Mouse (Mus musculus) testis, adult 2 months (tissue): ENCODE measurements around the gene Rprd2. TPM values are rescaled to one million over a fixed set of nuclear protein-coding genes. Genes with fewer than 3 reads are reported as not detected.

ENCODE experiments used
- H3K27ac ChIP-seq: fragments of 200-500 bp; 2 replicates; pipeline ENCODE4 v1.5.1; 2012; ENCODE audit warnings: low read depth, low read length; ENCODE audit not compliant: control insufficient read depth, insufficient read depth
- H3K27me3 ChIP-seq: fragments of 200-500 bp; 2 replicates; pipeline ENCODE4 v1.6.1; 2012; ENCODE audit warnings: mild to moderate bottlenecking, low read length, moderate library complexity; ENCODE audit not compliant: control insufficient read depth, insufficient read depth
- H3K36me3 ChIP-seq: fragments of 200-500 bp; 2 replicates; pipeline ENCODE4 v1.6.1; 2012; ENCODE audit warnings: mild to moderate bottlenecking, low read length; ENCODE audit not compliant: control insufficient read depth, insufficient read depth
- H3K4me1 ChIP-seq: fragments of 200-500 bp; 2 replicates; pipeline ENCODE4 v1.6.1; 2012; ENCODE audit warnings: low read length; ENCODE audit not compliant: control insufficient read depth, insufficient read depth
- H3K4me3 ChIP-seq: fragments of 200-500 bp; 2 replicates; pipeline ENCODE4 v1.5.1; 2012; ENCODE audit warnings: low read depth, mild to moderate bottlenecking, low read length, moderate library complexity, mixed read lengths; ENCODE audit not compliant: control insufficient read depth
- CTCF ChIP-seq: fragments of 200-500 bp; IDR thresholded peaks from 2 replicates; pipeline ENCODE4 v1.5.1; 2012; ENCODE audit warnings: low read depth, mild to moderate bottlenecking, inconsistent platforms, low read length, moderate library complexity; ENCODE audit not compliant: control insufficient read depth, insufficient read depth, insufficient replicate concordance
- POLR2A ChIP-seq: fragments of 200-500 bp; IDR thresholded peaks from 2 replicates; pipeline ENCODE4 v1.6.1; 2012; ENCODE audit warnings: low read depth, mild to moderate bottlenecking, inconsistent platforms, low read length, moderate library complexity; ENCODE audit not compliant: control insufficient read depth
- polyA plus RNA-seq: library from polyadenylated mRNA; depleted of rRNA; stranded (reverse); fragments of >200 nt; gene quantifications from 2 replicates; pipeline ENCODE4 v1.2.3, GENCODE M21; 2012; rRNA removed

Gene Rprd2
- polyA plus RNA-seq = 18.4 and 18.6 TPM in 2 replicates

DNA sequence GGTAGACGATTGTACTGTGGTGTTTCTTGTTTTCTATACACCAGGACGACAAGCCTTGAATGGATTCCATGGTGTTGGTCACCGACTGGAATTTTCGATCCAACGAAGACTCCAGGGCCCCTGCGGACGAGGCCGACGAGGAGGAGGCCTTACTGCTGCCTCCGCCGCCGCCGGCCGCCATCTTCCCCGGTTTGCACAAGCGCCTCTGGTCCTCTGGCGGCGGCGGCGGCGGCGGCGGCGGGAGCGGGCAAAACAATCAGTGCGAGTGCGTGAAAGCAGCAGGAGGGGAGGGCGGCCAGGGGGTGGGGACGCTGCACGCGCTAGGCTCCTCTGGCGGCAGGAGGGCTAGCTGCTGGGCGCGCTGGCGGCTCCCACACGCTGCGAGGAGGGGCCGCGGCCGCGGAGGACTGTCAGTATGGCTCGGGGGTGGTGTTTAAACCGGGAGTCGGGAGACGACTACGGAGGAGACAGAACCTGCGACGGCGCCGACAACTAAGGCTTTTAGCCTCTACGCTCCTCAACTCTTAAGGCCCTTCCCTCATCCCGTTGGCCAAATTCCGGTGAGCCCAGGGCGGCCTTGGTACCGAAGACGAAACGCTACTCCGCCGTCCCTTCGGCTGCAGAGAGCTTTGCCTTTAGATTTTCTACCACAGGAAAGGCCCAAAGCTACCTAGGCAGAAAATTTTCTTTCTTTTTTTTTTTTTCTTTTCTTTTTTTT is at the start of gene Rprd2:
Gene Rprd2 (minus strand): TSS at position 293 of the 718 bp plus-strand sequence.
- TF ChIP-seq POLR2A (peak; percentile 52; the same call in 1 of the 2 replicates), CTCF (no peak)
- H3K4me3 ChIP-seq = peak within 1 kb of the TSS; percentile 97
- H3K27me3 ChIP-seq = no peaks in the 10 kb centered on the region

DNA sequence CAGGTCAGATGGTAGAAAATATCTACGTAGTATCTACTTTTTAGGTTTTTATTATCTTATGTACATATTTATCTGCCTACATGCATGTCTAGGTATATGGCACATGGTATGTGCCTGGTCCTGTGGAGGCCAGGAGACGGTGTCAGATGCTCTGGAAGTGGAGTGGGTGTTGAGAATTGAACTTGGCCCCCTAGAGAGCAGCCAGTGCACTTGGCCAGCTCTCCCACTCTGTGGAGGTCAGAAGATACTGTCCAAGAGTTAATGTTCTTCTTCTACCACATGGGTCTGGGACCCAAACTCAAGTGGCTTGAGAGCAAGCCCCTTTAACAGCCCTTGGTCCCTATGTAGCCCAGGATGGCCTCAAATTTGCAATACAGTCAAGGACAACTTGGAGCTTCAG is 48.7 kb upstream of the Rprd2 start:
- Histone ChIP-seq H3K4me1 (peaks cover 10% of the 10 kb centered on the region), H3K27ac (no peak overlapping the region), H3K4me3 (no peak overlapping the region), H3K36me3 (no peaks in the 10 kb centered on the region), H3K27me3 (no peaks in the 10 kb centered on the region)
- TF ChIP-seq POLR2A = no peak
- no peak for TF ChIP-seq CTCF

More for the DNA sequence above, at the start of gene Rprd2:
- no peaks in the 10 kb centered on the region; the same call in 1 of the 2 replicates for H3K4me1 ChIP-seq
- H3K27ac ChIP-seq = peak within 1 kb of the TSS; percentile 100
- H3K36me3 ChIP-seq = no peaks in the 10 kb centered on the region

DNA sequence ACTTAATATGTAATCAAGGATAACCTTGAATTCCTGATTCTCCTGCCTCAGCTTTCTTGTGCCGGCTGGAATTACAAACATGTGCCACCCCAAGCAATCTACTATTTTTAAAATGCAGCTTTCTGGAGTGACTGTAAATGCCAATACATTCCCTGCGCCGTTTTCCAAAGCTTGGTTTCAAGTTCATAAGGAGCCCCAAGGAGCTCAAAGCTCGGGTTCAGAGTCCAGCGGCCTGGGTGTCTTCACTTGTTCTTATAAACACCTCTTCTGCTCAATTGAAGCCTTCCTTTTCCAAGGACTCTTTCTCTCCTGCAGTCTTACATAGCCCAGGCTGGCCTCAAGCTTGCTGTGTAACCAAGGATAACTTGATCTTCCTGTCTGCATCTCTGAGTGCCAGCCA is 47.4 kb upstream of the Rprd2 start:
- TF ChIP-seq CTCF (no peak), POLR2A (no peak)
- Histone ChIP-seq H3K36me3 (no peaks in the 10 kb centered on the region), H3K4me3 (no peak overlapping the region)

DNA sequence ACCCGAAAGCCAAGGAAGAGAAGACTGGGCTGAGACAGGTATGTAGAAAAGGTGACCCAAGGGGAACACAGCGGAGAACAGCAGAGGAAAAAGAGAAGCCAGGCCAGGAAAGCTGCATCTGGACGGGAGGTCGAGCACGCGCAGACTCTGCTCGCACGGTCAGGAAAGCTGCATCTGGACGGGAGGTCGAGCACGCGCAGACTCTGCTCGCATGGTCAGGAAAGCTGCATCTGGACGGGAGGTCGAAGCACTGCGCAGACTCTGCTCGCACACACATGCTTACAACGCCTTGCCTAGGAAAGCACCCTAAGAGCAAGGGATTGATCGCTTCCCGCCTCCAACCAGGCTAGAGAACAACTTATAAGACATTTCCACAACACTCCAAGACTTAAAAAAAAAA is 46.9 kb upstream of the Rprd2 start:
- Histone ChIP-seq H3K27ac (no peak overlapping the region), H3K4me3 (no peak overlapping the region), H3K36me3 (no peaks in the 10 kb centered on the region), H3K27me3 (no peaks in the 10 kb centered on the region), H3K4me1 (peaks cover 5% of the 10 kb centered on the region; the same call in 1 of the 2 replicates)
- no peak for TF ChIP-seq POLR2A

More for the DNA sequence above, 47.4 kb upstream of the Rprd2 start:
- no peak overlapping the region for H3K27ac ChIP-seq
- peaks cover 7% of the 10 kb centered on the region; the same call in 1 of the 2 replicates for H3K4me1 ChIP-seq
- no peaks in the 10 kb centered on the region for H3K27me3 ChIP-seq

DNA sequence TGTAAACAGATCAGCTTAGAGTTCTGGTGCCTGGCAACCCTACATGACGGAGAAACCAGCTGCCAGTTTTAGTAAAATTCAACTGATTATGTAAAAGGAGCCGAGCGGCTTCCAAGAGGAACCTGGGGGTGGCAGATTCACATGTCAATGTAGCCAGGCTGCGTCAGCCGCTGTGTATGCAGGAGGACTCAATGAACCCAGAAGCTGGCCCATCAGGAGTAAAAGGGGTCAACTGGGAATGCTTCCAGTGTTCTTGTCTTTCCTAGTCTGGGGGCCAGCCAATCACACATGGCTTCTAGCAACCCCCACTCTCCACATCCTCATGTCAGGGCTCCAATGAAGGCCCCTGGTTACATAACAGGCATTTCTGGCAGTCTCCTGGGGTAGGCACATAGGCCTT is 46.4 kb upstream of the Rprd2 start:
- no peak overlapping the region for H3K27ac ChIP-seq
- no peak overlapping the region for H3K4me3 ChIP-seq
- H3K36me3 ChIP-seq = no peaks in the 10 kb centered on the region
- H3K27me3 ChIP-seq = no peaks in the 10 kb centered on the region
- TF ChIP-seq CTCF (no peak), POLR2A (no peak)
- peaks cover 5% of the 10 kb centered on the region; the same call in 1 of the 2 replicates for H3K4me1 ChIP-seq

DNA sequence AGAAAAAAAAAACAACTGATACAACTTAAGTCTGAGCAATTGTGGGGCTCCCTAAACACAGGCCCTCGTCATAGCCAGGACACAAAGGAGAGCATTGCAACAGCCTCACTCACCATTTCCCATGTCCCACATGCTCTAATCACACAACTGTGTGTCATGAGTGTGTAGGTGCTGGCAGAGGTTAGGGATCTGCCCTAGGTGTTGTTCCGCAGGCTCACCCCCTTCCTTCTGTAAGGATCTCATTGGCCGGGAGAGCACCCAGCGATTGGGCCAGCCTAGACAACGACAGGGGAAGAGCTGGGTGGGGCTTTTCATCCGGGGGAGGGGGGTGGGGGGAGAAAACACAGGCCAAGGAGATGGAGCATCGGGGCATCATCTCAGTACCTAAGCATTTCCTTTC is 44.9 kb upstream of the Rprd2 start:
- no peak for TF ChIP-seq CTCF
- no peak for TF ChIP-seq POLR2A
- peaks cover 5% of the 10 kb centered on the region; the same call in 1 of the 2 replicates for H3K4me1 ChIP-seq
- H3K4me3 ChIP-seq = no peak overlapping the region
- H3K27me3 ChIP-seq = no peaks in the 10 kb centered on the region
- no peaks in the 10 kb centered on the region for H3K36me3 ChIP-seq
- no peak overlapping the region for H3K27ac ChIP-seq

DNA sequence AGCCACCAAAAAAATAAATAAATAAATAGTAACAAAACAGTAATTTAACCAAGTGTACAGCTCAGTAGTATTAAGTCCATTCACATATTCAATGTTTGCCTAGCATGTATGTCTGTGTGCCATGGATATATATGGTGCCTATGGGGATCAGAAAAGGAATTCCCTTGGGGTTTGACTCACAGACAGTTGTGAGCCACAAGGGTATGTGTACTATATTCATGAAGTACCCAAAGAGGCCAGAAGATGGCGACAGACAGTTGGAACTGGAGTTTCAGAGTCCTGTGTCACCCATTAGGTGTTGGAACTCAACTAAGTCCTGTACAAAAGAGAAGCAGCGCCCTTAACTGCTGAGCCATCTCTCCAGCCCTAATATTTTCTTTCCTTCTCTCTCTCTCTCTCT is 43.1 kb upstream of the Rprd2 start:
- Histone ChIP-seq H3K36me3 (no peaks in the 10 kb centered on the region), H3K4me1 (peaks cover 5% of the 10 kb centered on the region; the same call in 1 of the 2 replicates)
- TF ChIP-seq POLR2A (no peak), CTCF (no peak)

More for the DNA sequence above, 43.1 kb upstream of the Rprd2 start:
- no peaks in the 10 kb centered on the region for H3K27me3 ChIP-seq
- no peak overlapping the region for H3K27ac ChIP-seq
- H3K4me3 ChIP-seq = no peak overlapping the region
